Mouse (Mus musculus): ENCODE measurements around the gene Gkn2. TPM values are rescaled to one million over a fixed set of nuclear protein-coding genes. Genes with fewer than 3 reads are reported as not detected.

Gkn2 gene
- total RNA-seq (2023), result not detected

GRCm38 (mm10) chr6:87373057-87373456, at the start of gene Gkn2:
Gene Gkn2, plus strand, starts transcription at chr6:87373357.

GRCm38 (mm10) chr6:87335091-87335934, 37.8 kb upstream of the Gkn2 start, which contains the start of gene Antxr1:
Gene Antxr1, minus strand, starts transcription at chr6:87335821.

DNA sequence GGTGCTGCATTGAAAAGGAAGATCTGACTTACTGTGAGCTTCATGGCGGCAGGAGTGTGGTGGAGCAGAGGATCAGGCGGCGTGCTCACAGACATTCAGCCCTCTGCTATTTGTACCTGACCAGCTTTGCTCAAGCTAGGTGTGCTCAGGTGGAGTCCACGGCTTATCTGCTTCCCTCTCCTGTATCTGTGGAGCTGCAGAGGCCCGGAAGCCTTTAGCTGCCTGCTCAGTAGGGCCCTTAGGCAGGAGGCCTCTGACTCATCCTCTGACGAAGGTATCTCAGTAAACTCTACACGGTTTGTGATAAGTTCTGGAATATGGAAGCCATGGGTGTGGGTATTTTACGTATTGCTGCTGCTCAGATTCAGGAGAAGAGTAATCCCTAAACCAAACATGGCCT, 22.3 kb upstream of the Gkn2 start, which contains the start of gene Gkn1:
Gene Gkn1 (minus strand): TSS at position 114 of the 400 bp plus-strand sequence.

GRCm38 (mm10) chr6:87388877-87389276, 15.7 kb downstream of the Gkn2 start, which contains the start of gene Gkn3:
Gene Gkn3, minus strand, starts transcription at chr6:87388935.

GRCm38 (mm10) chr6:87428487-87429044, 55.4 kb downstream of the Gkn2 start, which contains the start of gene Bmp10:
Gene Bmp10, plus strand, starts transcription at chr6:87428994.

Other genes with a start within 250 kb of the Gkn2 start
- gene Antxr1, start 37.5 kb upstream of the Gkn2 start, total RNA-seq (2023), result under 1 TPM; 0.11 to 0.51 TPM
- not detected for gene Gkn1, start 22.4 kb upstream of the Gkn2 start, total RNA-seq (2023)
- gene Gkn3, start 15.6 kb downstream of the Gkn2 start, total RNA-seq (2023), result not detected
- gene Bmp10, start 55.6 kb downstream of the Gkn2 start, total RNA-seq (2023), result not detected
- gene Arhgap25, start 159.9 kb downstream of the Gkn2 start, total RNA-seq (2023), result 100 to 1,000 TPM; 104 to 109 TPM
- under 1 TPM; 0.11 to 0.24 TPM for gene Prokr1, start 217.4 kb downstream of the Gkn2 start, total RNA-seq (2023)

Data from neutrophil, adult 59 days (primary cell).